Mouse (Mus musculus) liver, adult 2 months (tissue): ENCODE measurements around the gene Prmt3. TPM values are rescaled to one million over a fixed set of nuclear protein-coding genes. Genes with fewer than 3 reads are reported as not detected.

Experiments
- DNase-seq: peaks from one replicate; pipeline ENCODE4 v3.0.0-alpha.2; 2011; ENCODE audit warnings: low read depth, low spot score; ENCODE audit errors: extremely low read depth
- H3K27ac ChIP-seq: fragments of 200-500 bp; replicated peaks from 2 replicates; pipeline ENCODE4 v1.5.1; 2012; ENCODE audit warnings: low read depth, mild to moderate bottlenecking, control low read depth, inconsistent platforms, low read length; ENCODE audit not compliant: insufficient read depth
- H3K27me3 ChIP-seq: fragments of 200-500 bp; 2 replicates; pipeline ENCODE4 v1.6.1; 2012; ENCODE audit warnings: mild to moderate bottlenecking, moderate library complexity, low read length, inconsistent platforms; ENCODE audit not compliant: control insufficient read depth, insufficient read depth
- H3K36me3 ChIP-seq: fragments of 200-500 bp; 2 replicates; pipeline ENCODE4 v1.6.1; 2012; ENCODE audit warnings: low read length, inconsistent platforms; ENCODE audit not compliant: control insufficient read depth, insufficient read depth
- H3K4me1 ChIP-seq: fragments of 200-500 bp; 2 replicates; pipeline ENCODE4 v1.6.1; 2011; ENCODE audit warnings: low read length; ENCODE audit not compliant: control insufficient read depth, insufficient read depth
- H3K4me3 ChIP-seq: fragments of 200-500 bp; 2 replicates; pipeline ENCODE4 v1.5.1; 2011; ENCODE audit warnings: low read depth, mild to moderate bottlenecking, control low read depth, low read length, moderate library complexity; ENCODE audit not compliant: insufficient read depth
- H3K79me2 ChIP-seq: fragments of 200-500 bp; 2 replicates; pipeline ENCODE4 v1.6.1; 2012; ENCODE audit warnings: inconsistent platforms, mild to moderate bottlenecking, low read length, moderate library complexity; ENCODE audit not compliant: control insufficient read depth, insufficient read depth
- H3K9ac ChIP-seq: fragments of 200-500 bp; 2 replicates; pipeline ENCODE4 v1.6.1; 2012; ENCODE audit warnings: low read depth, mild to moderate bottlenecking, control low read depth, inconsistent platforms, low read length
- CTCF ChIP-seq: fragments of 200-500 bp; IDR thresholded peaks from 2 replicates; pipeline ENCODE4 v1.5.1; 2011; ENCODE audit warnings: low read depth, low read length, control low read depth
- POLR2A ChIP-seq: fragments of 200-500 bp; IDR thresholded peaks from 2 replicates; pipeline ENCODE4 v1.6.1; 2011; ENCODE audit warnings: low read length, control low read depth; ENCODE audit not compliant: insufficient read depth; ENCODE audit errors: extremely low read depth
- WGBS: fragments of 180-500 bp; shearing (Covaris S2); methylation state at CpG from one replicate; pipeline ENCODE4 v1.1.7; 2018; 5-methylcytosine and 5-hydroxymethylcytosine counted together
- polyA plus RNA-seq: library from polyadenylated mRNA; depleted of rRNA; stranded (reverse); fragments of >200 nt; gene quantifications from 2 replicates; pipeline ENCODE4 v1.2.3, GENCODE M21; 2012
- total RNA-seq: library from RNA; depleted of rRNA; stranded (reverse); fragments of >200 nt; gene quantifications from 2 replicates; pipeline ENCODE4 v1.2.3, GENCODE M21; 2014

Gene Prmt3
- total and polyA plus RNA-seq, 2 experiments = 6.7 to 10.5 TPM

GRCm38 (mm10) chr7:49847939-49848338 lies 69.8 kb downstream of the Prmt3 start:
- Histone ChIP-seq H3K36me3 (peaks cover 10% of the 10 kb centered on the region), H3K9ac (no peak overlapping the region), H3K4me1 (no peaks in the 10 kb centered on the region), H3K27me3 (no peaks in the 10 kb centered on the region), H3K4me3 (no peak overlapping the region), H3K27ac (no peak overlapping the region), H3K79me2 (no peaks in the 10 kb centered on the region)
- DNase-seq = no peak
- no peak for TF ChIP-seq POLR2A
- no peak for TF ChIP-seq CTCF
- 94% methylated on average over 2 of the region's 2 CpGs for WGBS

GRCm38 (mm10) chr7:49853342-49854181 lies 75.4 kb downstream of the Prmt3 start:
- TF ChIP-seq CTCF (no peak), POLR2A (no peak)
- no peak for DNase-seq
- H3K4me1 ChIP-seq = no peaks in the 10 kb centered on the region
- H3K36me3 ChIP-seq = peaks cover 14% of the 10 kb centered on the region
- H3K27me3 ChIP-seq = no peaks in the 10 kb centered on the region
- no peak overlapping the region for H3K4me3 ChIP-seq
- 92% methylated on average over 5 of the region's 5 CpGs for WGBS
- no peak overlapping the region for H3K27ac ChIP-seq
- no peaks in the 10 kb centered on the region for H3K79me2 ChIP-seq
- H3K9ac ChIP-seq = no peak overlapping the region

GRCm38 (mm10) chr7:49857347-49857746 lies 79.2 kb downstream of the Prmt3 start:
- peak; percentile 9 for DNase-seq

GRCm38 (mm10) chr7:49858257-49858656 lies 80.1 kb downstream of the Prmt3 start:
- Histone ChIP-seq H3K9ac (no peak overlapping the region), H3K4me3 (no peak overlapping the region), H3K36me3 (peaks cover 13% of the 10 kb centered on the region), H3K27ac (no peak overlapping the region), H3K27me3 (no peaks in the 10 kb centered on the region), H3K4me1 (no peaks in the 10 kb centered on the region), H3K79me2 (no peaks in the 10 kb centered on the region)
- WGBS = 91% methylated on average over 3 of the region's 3 CpGs
- TF ChIP-seq CTCF = no peak
- TF ChIP-seq POLR2A = no peak
- DNase-seq = no peak

More at GRCm38 (mm10) chr7:49857347-49857746, 79.2 kb downstream of the Prmt3 start:
- Histone ChIP-seq H3K27me3 (no peaks in the 10 kb centered on the region), H3K4me1 (no peaks in the 10 kb centered on the region), H3K4me3 (no peak overlapping the region), H3K36me3 (peaks cover 15% of the 10 kb centered on the region), H3K9ac (no peak overlapping the region), H3K27ac (no peak overlapping the region), H3K79me2 (no peaks in the 10 kb centered on the region)
- 95% methylated on average over 5 of the region's 5 CpGs for WGBS
- TF ChIP-seq POLR2A = no peak

- H3K9ac ChIP-seq = no peak overlapping the region
- DNase-seq = no peak
- no peaks in the 10 kb centered on the region for H3K4me1 ChIP-seq
- no peak overlapping the region for H3K27ac ChIP-seq
- TF ChIP-seq POLR2A (no peak), CTCF (no peak)
- H3K79me2 ChIP-seq = no peaks in the 10 kb centered on the region
- H3K27me3 ChIP-seq = no peaks in the 10 kb centered on the region
- peaks cover 13% of the 10 kb centered on the region for H3K36me3 ChIP-seq
- no peak overlapping the region for H3K4me3 ChIP-seq
- 98% methylated on average over 3 of the region's 3 CpGs for WGBS
These were observed 81.7 kb downstream of the Prmt3 start for GRCm38 (mm10) chr7:49859820-49860219.

GRCm38 (mm10) chr7:49861196-49861595 lies 83.0 kb downstream of the Prmt3 start:
- no peaks in the 10 kb centered on the region for H3K79me2 ChIP-seq
- H3K4me1 ChIP-seq = no peaks in the 10 kb centered on the region
- 98% methylated on average over 2 of the region's 2 CpGs for WGBS
- no peaks in the 10 kb centered on the region for H3K27me3 ChIP-seq
- TF ChIP-seq POLR2A (no peak), CTCF (no peak)
- H3K4me3 ChIP-seq = no peak overlapping the region
- no peak overlapping the region for H3K27ac ChIP-seq
- no peak overlapping the region for H3K9ac ChIP-seq
- no peak for DNase-seq
- H3K36me3 ChIP-seq = peaks cover 12% of the 10 kb centered on the region
